Mouse (Mus musculus) E14TG2a.4 (cell line): ENCODE results near the gene Cngb1.

Experiments
- CTCF ChIP-seq: conservative IDR thresholded peaks from 2 replicates; pipeline ENCODE4 v1.5.1; 2014; ENCODE audit warnings: low read length
- NANOG ChIP-seq: IDR thresholded peaks from 2 replicates; pipeline ENCODE4 v1.6.1; 2014; ENCODE audit warnings: borderline replicate concordance, low read length, mixed read lengths
- POU5F1 ChIP-seq: IDR thresholded peaks from 2 replicates; pipeline ENCODE4 v1.6.1; 2014; ENCODE audit warnings: low read length, borderline replicate concordance

DNA sequence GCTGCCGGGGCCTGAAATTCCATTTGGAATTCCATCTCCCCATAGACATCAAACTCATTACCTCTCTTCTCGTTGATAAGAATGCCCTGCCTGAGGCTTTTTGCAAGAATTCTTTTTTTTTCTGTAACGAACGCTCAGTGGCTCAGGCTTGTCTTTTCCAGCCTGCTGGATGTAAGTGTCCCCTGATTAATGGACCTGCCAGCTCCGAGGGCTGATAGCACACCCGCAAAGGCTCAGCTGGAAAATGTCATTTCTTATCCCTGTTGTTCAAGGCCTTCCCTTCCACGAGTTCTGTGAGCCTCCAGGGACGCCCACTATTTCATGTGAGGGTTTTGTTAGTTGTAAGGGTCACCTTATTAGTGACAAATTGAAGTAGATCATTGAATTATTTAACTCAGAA, 100.4 kb downstream of the Cngb1 start:
- TF ChIP-seq CTCF (no peak), POU5F1 (no peak), NANOG (no peak)
